Mouse (Mus musculus): ENCODE data around the gene Gm17662. TPM values are rescaled to one million over a fixed set of nuclear protein-coding genes. Genes with fewer than 3 reads are reported as not detected.

Gene Gm17662
- polyA plus RNA-seq, 1 experiment: not detected

- H3K27me3 ChIP-seq (ENCODE audit: control insufficient read depth, insufficient read depth, low read length, poor library complexity, severe bottlenecking): no peaks in the 10 kb centered on the region
- no peaks in the 10 kb centered on the region for H3K4me1 ChIP-seq (ENCODE audit: control insufficient read depth, insufficient read depth, low read length)
- H3K9ac ChIP-seq (ENCODE audit: low read depth, poor library complexity, severe bottlenecking): no peak overlapping the region
- no peak for TF ChIP-seq EP300 (IDR thresholded peaks at IDR 0.05; ENCODE audit: insufficient read depth, low read depth, low read length)
- TF ChIP-seq POLR2A (IDR thresholded peaks at IDR 0.05; ENCODE audit: insufficient read depth, low read length): no peak
- TF ChIP-seq CTCF (IDR thresholded peaks at IDR 0.05; ENCODE audit: low read depth, low read length): no peak
- H3K4me3 ChIP-seq (ENCODE audit: low read depth, low read length): no peak overlapping the region
- H3K9me3 ChIP-seq (replicated peaks; ENCODE audit: control insufficient read depth, insufficient read depth, low read length, poor library complexity, severe bottlenecking): no peaks in the 10 kb centered on the region
- no peak overlapping the region for H3K27ac ChIP-seq (ENCODE audit: insufficient read depth, low read length)
- H3K36me3 ChIP-seq (ENCODE audit: control insufficient read depth, insufficient read depth, low read length, poor library complexity, severe bottlenecking): no peaks in the 10 kb centered on the region
Measured at GRCm38 (mm10) chr4:104869581-104869980, 12.5 kb downstream of the Gm17662 start.

- Histone ChIP-seq H3K9me3 (replicated peaks; ENCODE audit: control insufficient read depth, insufficient read depth, low read length, poor library complexity, severe bottlenecking) (no peaks in the 10 kb centered on the region), H3K4me3 (ENCODE audit: low read depth, low read length) (no peak overlapping the region), H3K27me3 (ENCODE audit: control insufficient read depth, insufficient read depth, low read length, poor library complexity, severe bottlenecking) (no peaks in the 10 kb centered on the region), H3K4me1 (ENCODE audit: control insufficient read depth, insufficient read depth, low read length) (no peaks in the 10 kb centered on the region), H3K27ac (ENCODE audit: insufficient read depth, low read length) (no peak overlapping the region), H3K9ac (ENCODE audit: low read depth, poor library complexity, severe bottlenecking) (no peak overlapping the region), H3K36me3 (ENCODE audit: control insufficient read depth, insufficient read depth, low read length, poor library complexity, severe bottlenecking) (no peaks in the 10 kb centered on the region)
- no peak for TF ChIP-seq CTCF (IDR thresholded peaks at IDR 0.05; ENCODE audit: low read depth, low read length)
- TF ChIP-seq EP300 (IDR thresholded peaks at IDR 0.05; ENCODE audit: insufficient read depth, low read depth, low read length): no peak
- no peak for TF ChIP-seq POLR2A (IDR thresholded peaks at IDR 0.05; ENCODE audit: insufficient read depth, low read length)
Measured at GRCm38 (mm10) chr4:104870196-104870595, 13.1 kb downstream of the Gm17662 start.

GRCm38 (mm10) chr4:104875832-104876231, 18.7 kb downstream of the Gm17662 start:
- Histone ChIP-seq H3K9ac (ENCODE audit: low read depth, poor library complexity, severe bottlenecking) (no peak overlapping the region), H3K27me3 (ENCODE audit: control insufficient read depth, insufficient read depth, low read length, poor library complexity, severe bottlenecking) (no peaks in the 10 kb centered on the region), H3K4me3 (ENCODE audit: low read depth, low read length) (no peak overlapping the region), H3K36me3 (ENCODE audit: control insufficient read depth, insufficient read depth, low read length, poor library complexity, severe bottlenecking) (no peaks in the 10 kb centered on the region), H3K27ac (ENCODE audit: insufficient read depth, low read length) (no peak overlapping the region), H3K4me1 (ENCODE audit: control insufficient read depth, insufficient read depth, low read length) (no peaks in the 10 kb centered on the region), H3K9me3 (replicated peaks; ENCODE audit: control insufficient read depth, insufficient read depth, low read length, poor library complexity, severe bottlenecking) (no peaks in the 10 kb centered on the region)
- no peak for TF ChIP-seq CTCF (IDR thresholded peaks at IDR 0.05; ENCODE audit: low read depth, low read length)
- no peak for TF ChIP-seq POLR2A (IDR thresholded peaks at IDR 0.05; ENCODE audit: insufficient read depth, low read length)
- no peak for TF ChIP-seq EP300 (IDR thresholded peaks at IDR 0.05; ENCODE audit: insufficient read depth, low read depth, low read length)

DNA sequence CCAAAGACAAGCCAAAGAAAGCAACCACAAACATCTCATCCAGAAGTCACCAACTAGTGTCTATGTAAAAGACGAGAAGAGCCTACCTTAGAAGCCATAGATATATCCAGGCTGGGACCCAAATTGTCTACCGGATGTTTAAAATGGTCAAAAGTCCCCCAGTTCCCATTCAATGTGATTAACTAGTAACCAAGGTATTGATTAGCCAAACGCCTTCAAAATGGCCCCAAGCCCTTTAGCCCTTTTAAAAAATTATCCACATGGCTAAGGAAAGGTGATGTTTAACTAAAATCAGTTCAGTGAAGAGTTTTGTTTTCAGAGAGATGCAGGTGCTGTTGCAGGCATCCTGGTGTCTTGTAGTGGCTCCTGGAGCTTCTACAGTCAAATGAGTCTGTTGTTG, 19.2 kb downstream of the Gm17662 start, which contains the start of gene C8a:
TSS of gene C8a (minus strand) at position 76 of the 400 bp plus-strand sequence.
- H3K9me3 ChIP-seq (replicated peaks; ENCODE audit: control insufficient read depth, insufficient read depth, low read length, poor library complexity, severe bottlenecking): no peaks in the 10 kb centered on the region
- H3K9ac ChIP-seq (ENCODE audit: low read depth, poor library complexity, severe bottlenecking): no peak within 1 kb of the TSS
- H3K27me3 ChIP-seq (ENCODE audit: control insufficient read depth, insufficient read depth, low read length, poor library complexity, severe bottlenecking): no peaks in the 10 kb centered on the region
- H3K4me3 ChIP-seq (ENCODE audit: low read depth, low read length): no peak within 1 kb of the TSS
- no peak for TF ChIP-seq EP300 (IDR thresholded peaks at IDR 0.05; ENCODE audit: insufficient read depth, low read depth, low read length)
- no peak for TF ChIP-seq POLR2A (IDR thresholded peaks at IDR 0.05; ENCODE audit: insufficient read depth, low read length)
- TF ChIP-seq CTCF (IDR thresholded peaks at IDR 0.05; ENCODE audit: low read depth, low read length): no peak
- no peaks in the 10 kb centered on the region for H3K4me1 ChIP-seq (ENCODE audit: control insufficient read depth, insufficient read depth, low read length)
- H3K27ac ChIP-seq (ENCODE audit: insufficient read depth, low read length): no peak within 1 kb of the TSS
- no peaks in the 10 kb centered on the region for H3K36me3 ChIP-seq (ENCODE audit: control insufficient read depth, insufficient read depth, low read length, poor library complexity, severe bottlenecking)

GRCm38 (mm10) chr4:104887486-104887885, 30.4 kb downstream of the Gm17662 start:
- H3K9me3 ChIP-seq (replicated peaks; ENCODE audit: control insufficient read depth, insufficient read depth, low read length, poor library complexity, severe bottlenecking): no peaks in the 10 kb centered on the region
- H3K4me1 ChIP-seq (ENCODE audit: control insufficient read depth, insufficient read depth, low read length): no peaks in the 10 kb centered on the region
- no peaks in the 10 kb centered on the region for H3K27me3 ChIP-seq (ENCODE audit: control insufficient read depth, insufficient read depth, low read length, poor library complexity, severe bottlenecking)
- TF ChIP-seq POLR2A (IDR thresholded peaks at IDR 0.05; ENCODE audit: insufficient read depth, low read length) (no peak), EP300 (IDR thresholded peaks at IDR 0.05; ENCODE audit: insufficient read depth, low read depth, low read length) (no peak), CTCF (IDR thresholded peaks at IDR 0.05; ENCODE audit: low read depth, low read length) (no peak)
- no peaks in the 10 kb centered on the region for H3K36me3 ChIP-seq (ENCODE audit: control insufficient read depth, insufficient read depth, low read length, poor library complexity, severe bottlenecking)
- H3K27ac ChIP-seq (ENCODE audit: insufficient read depth, low read length): no peak overlapping the region
- H3K9ac ChIP-seq (ENCODE audit: low read depth, poor library complexity, severe bottlenecking): no peak overlapping the region
- H3K4me3 ChIP-seq (ENCODE audit: low read depth, low read length): no peak overlapping the region

DNA sequence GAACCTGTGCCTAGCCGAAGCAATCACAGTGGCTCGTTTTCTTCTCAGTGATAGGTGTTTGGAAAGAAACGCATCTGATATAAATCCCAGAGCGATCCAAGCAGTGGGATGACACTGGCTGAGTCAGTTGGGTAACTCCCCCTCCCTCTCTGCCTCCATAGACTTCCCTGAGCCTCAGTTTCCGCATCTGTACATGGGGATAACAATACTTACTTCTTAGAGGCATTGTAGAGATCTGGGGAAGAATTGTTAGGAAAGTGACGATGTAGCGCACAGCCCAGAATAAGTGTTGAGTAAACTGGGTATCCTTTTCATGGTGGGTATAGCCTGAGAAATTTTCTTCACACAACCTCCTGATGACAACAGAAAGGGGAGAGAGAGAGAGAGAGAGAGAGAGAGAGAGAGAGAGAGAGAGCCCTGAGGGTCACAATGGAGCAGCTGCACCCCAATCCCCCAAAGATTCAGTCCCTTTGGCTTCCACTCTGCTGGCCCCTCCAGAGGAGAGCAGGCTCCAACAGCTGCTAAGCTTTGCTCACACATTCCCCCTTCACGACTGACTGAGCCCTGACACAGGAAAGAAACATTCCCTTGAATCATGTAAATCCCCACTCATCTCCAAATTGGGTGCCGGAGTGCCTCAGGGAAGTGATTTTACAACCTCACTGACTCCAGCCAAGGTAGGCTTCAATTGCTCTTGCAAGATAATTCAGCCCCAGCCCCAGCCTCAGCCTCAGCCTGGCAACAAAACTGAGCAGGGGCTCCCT, 31.6 kb downstream of the Gm17662 start:
- Histone ChIP-seq H3K27ac (ENCODE audit: insufficient read depth, low read length) (no peak overlapping the region), H3K27me3 (ENCODE audit: control insufficient read depth, insufficient read depth, low read length, poor library complexity, severe bottlenecking) (no peaks in the 10 kb centered on the region), H3K9ac (ENCODE audit: low read depth, poor library complexity, severe bottlenecking) (no peak overlapping the region), H3K4me1 (ENCODE audit: control insufficient read depth, insufficient read depth, low read length) (no peaks in the 10 kb centered on the region), H3K4me3 (ENCODE audit: low read depth, low read length) (no peak overlapping the region), H3K9me3 (replicated peaks; ENCODE audit: control insufficient read depth, insufficient read depth, low read length, poor library complexity, severe bottlenecking) (no peaks in the 10 kb centered on the region), H3K36me3 (ENCODE audit: control insufficient read depth, insufficient read depth, low read length, poor library complexity, severe bottlenecking) (no peaks in the 10 kb centered on the region)
- no peak for TF ChIP-seq CTCF (IDR thresholded peaks at IDR 0.05; ENCODE audit: low read depth, low read length)
